Mouse (Mus musculus) neural tube, embryonic 11.5 days (tissue): ENCODE data around the gene Ap1m2. TPM values are rescaled to one million over a fixed set of nuclear protein-coding genes. Genes with fewer than 3 reads are reported as not detected.

Source experiments
- ATAC-seq: fragments of 200-750 bp; cut with Nextera tagmentation; 2 replicates; pipeline ENCODE4 v1.8.0; 2017; ENCODE audit warnings: moderate number of reproducible peaks, mild to moderate bottlenecking, moderate TSS enrichment, moderate library complexity; ENCODE audit not compliant: insufficient read depth, low FRiP score, low TSS enrichment
- DNase-seq: peaks from one replicate; pipeline ENCODE4 v3.0.0-alpha.2; 2015; ENCODE audit warnings: low spot score
- H3K27ac ChIP-seq: fragments of 300-500 bp; sonication (generic); 2 replicates; pipeline ENCODE4 v1.5.1; 2014; ENCODE audit warnings: low read depth, mild to moderate bottlenecking, low read length
- H3K27me3 ChIP-seq: fragments of 300-500 bp; sonication (generic); 2 replicates; pipeline ENCODE4 v1.6.1; 2014; ENCODE audit warnings: mild to moderate bottlenecking, low read length, mixed read lengths; ENCODE audit not compliant: control insufficient read depth, insufficient read depth
- H3K36me3 ChIP-seq: fragments of 300-500 bp; sonication (generic); 2 replicates; pipeline ENCODE4 v1.6.1; 2014; ENCODE audit warnings: mild to moderate bottlenecking, low read length, moderate library complexity, mixed read lengths; ENCODE audit not compliant: control insufficient read depth, insufficient read depth
- H3K4me1 ChIP-seq: fragments of 300-500 bp; sonication (generic); 2 replicates; pipeline ENCODE4 v1.6.1; 2014; ENCODE audit warnings: low read length, mixed read lengths; ENCODE audit not compliant: control insufficient read depth, insufficient read depth
- H3K4me2 ChIP-seq: fragments of 300-500 bp; sonication (generic); 2 replicates; pipeline ENCODE4 v1.6.1; 2014; ENCODE audit warnings: low read depth, mild to moderate bottlenecking, moderate library complexity
- H3K4me3 ChIP-seq: fragments of 300-500 bp; sonication (generic); 2 replicates; pipeline ENCODE4 v1.5.1; 2014; ENCODE audit warnings: low read depth, low read length
- H3K9ac ChIP-seq: fragments of 300-500 bp; sonication (generic); 2 replicates; pipeline ENCODE4 v1.6.1; 2014; ENCODE audit warnings: mild to moderate bottlenecking, low read length
- H3K9me3 ChIP-seq: fragments of 300-500 bp; sonication (generic); 2 replicates; pipeline ENCODE4 v1.6.1; 2016; ENCODE audit warnings: low read length; ENCODE audit not compliant: control insufficient read depth
- WGBS: fragments of 180-500 bp; shearing (Covaris S2); extraction: QIAGEN DNeasy Blood & Tissue Kit; methylation state at CpG from one replicate; pipeline ENCODE4 v1.1.7; 2014; 5-methylcytosine and 5-hydroxymethylcytosine counted together
- polyA plus RNA-seq: library from polyadenylated mRNA; unstranded; fragments of >200 nt; fragmentation: Nextera tagmentation; extraction: Ambion mirVana; gene quantifications from 2 replicates; pipeline ENCODE4 v1.2.1, GENCODE M21; 2014

Ap1m2 gene
- polyA plus RNA-seq = 2.0 and 2.7 TPM in 2 replicates

- no peak within 1 kb of the TSS for H3K9ac ChIP-seq
- H3K4me3 ChIP-seq = peak within 1 kb of the TSS; percentile 4; the same call in 1 of the 2 replicates
- no peaks in the 10 kb centered on the region for H3K4me1 ChIP-seq
- no peaks in the 10 kb centered on the region for H3K9me3 ChIP-seq
- no peak within 1 kb of the TSS for H3K27ac ChIP-seq
- H3K27me3 ChIP-seq = peaks cover 14% of the 10 kb centered on the region
- ATAC-seq = no peak
- no peak within 1 kb of the TSS for H3K4me2 ChIP-seq
- no peaks in the 10 kb centered on the region for H3K36me3 ChIP-seq
- 9% methylated on average over 32 of the region's 35 CpGs for WGBS
- DNase-seq = no peak
Observed at GRCm38 (mm10) chr9:21312134-21312533, at the start of gene Ap1m2. Ap1m2 (minus strand) TSS chr9:21312337.

GRCm38 (mm10) chr9:21356981-21357718 lies 45.0 kb upstream of the Ap1m2 start:
- Histone ChIP-seq H3K36me3 (no peaks in the 10 kb centered on the region), H3K4me2 (no peak overlapping the region), H3K4me3 (no peak overlapping the region), H3K27me3 (no peaks in the 10 kb centered on the region), H3K27ac (no peak overlapping the region), H3K4me1 (no peaks in the 10 kb centered on the region), H3K9me3 (no peaks in the 10 kb centered on the region), H3K9ac (no peak overlapping the region)
- 6% methylated on average over 1 of the region's 1 CpGs for WGBS
- ATAC-seq (no peak; the same call in 1 of the 2 replicates), DNase-seq (peak; percentile 59)

- Histone ChIP-seq H3K4me2 (no peak overlapping the region), H3K36me3 (peaks cover 3% of the 10 kb centered on the region; the same call in 1 of the 2 replicates), H3K4me3 (no peak overlapping the region), H3K27ac (no peak overlapping the region), H3K9ac (no peak overlapping the region), H3K4me1 (no peaks in the 10 kb centered on the region), H3K9me3 (no peaks in the 10 kb centered on the region), H3K27me3 (no peaks in the 10 kb centered on the region)
- no peak for ATAC-seq
- DNase-seq = no peak
- 90% methylated on average over 6 of the region's 6 CpGs for WGBS
Observed at GRCm38 (mm10) chr9:21354796-21355195, 42.7 kb upstream of the Ap1m2 start.

- Histone ChIP-seq H3K36me3 (peaks cover 3% of the 10 kb centered on the region; the same call in 1 of the 2 replicates), H3K9me3 (no peaks in the 10 kb centered on the region), H3K4me2 (no peak overlapping the region), H3K4me3 (no peak overlapping the region), H3K9ac (no peak overlapping the region), H3K4me1 (no peaks in the 10 kb centered on the region), H3K27me3 (no peaks in the 10 kb centered on the region), H3K27ac (no peak overlapping the region)
- WGBS = 57% methylated on average over 2 of the region's 2 CpGs
- no peak for ATAC-seq
- DNase-seq = no peak
Observed at GRCm38 (mm10) chr9:21353373-21353686, 41.2 kb upstream of the Ap1m2 start.

- no peaks in the 10 kb centered on the region for H3K4me1 ChIP-seq
- H3K4me3 ChIP-seq = no peak overlapping the region
- 33% methylated on average over 20 of the region's 20 CpGs for WGBS
- DNase-seq (no peak), ATAC-seq (no peak)
- no peak overlapping the region for H3K27ac ChIP-seq
- no peaks in the 10 kb centered on the region for H3K9me3 ChIP-seq
- H3K36me3 ChIP-seq = peaks cover 7% of the 10 kb centered on the region; the same call in 1 of the 2 replicates
- no peak overlapping the region for H3K4me2 ChIP-seq
- H3K27me3 ChIP-seq = no peaks in the 10 kb centered on the region
- no peak overlapping the region for H3K9ac ChIP-seq
Observed at GRCm38 (mm10) chr9:21352463-21353372, 40.6 kb upstream of the Ap1m2 start.

- DNase-seq (no peak), ATAC-seq (no peak)
- WGBS = 93% methylated on average over 4 of the region's 4 CpGs
- no peak overlapping the region for H3K9ac ChIP-seq
- peaks cover 8% of the 10 kb centered on the region for H3K36me3 ChIP-seq
- H3K4me3 ChIP-seq = no peak overlapping the region
- no peaks in the 10 kb centered on the region for H3K9me3 ChIP-seq
- H3K4me1 ChIP-seq = no peaks in the 10 kb centered on the region
- no peaks in the 10 kb centered on the region for H3K27me3 ChIP-seq
- H3K4me2 ChIP-seq = no peak overlapping the region
- no peak overlapping the region for H3K27ac ChIP-seq
Observed at GRCm38 (mm10) chr9:21351702-21352377, 39.7 kb upstream of the Ap1m2 start.

- Histone ChIP-seq H3K4me1 (no peaks in the 10 kb centered on the region), H3K4me2 (no peak overlapping the region), H3K9me3 (no peaks in the 10 kb centered on the region), H3K36me3 (peaks cover 11% of the 10 kb centered on the region), H3K27ac (no peak overlapping the region), H3K9ac (no peak overlapping the region), H3K4me3 (no peak overlapping the region), H3K27me3 (no peaks in the 10 kb centered on the region)
- no peak for DNase-seq
- ATAC-seq = no peak
- WGBS = 89% methylated on average over 7 of the region's 7 CpGs
Observed at GRCm38 (mm10) chr9:21351178-21351577, 39.0 kb upstream of the Ap1m2 start.

GRCm38 (mm10) chr9:21348152-21348551 lies 36.0 kb upstream of the Ap1m2 start:
- Histone ChIP-seq H3K36me3 (peaks cover 15% of the 10 kb centered on the region), H3K4me3 (no peak overlapping the region), H3K27me3 (no peaks in the 10 kb centered on the region), H3K4me2 (no peak overlapping the region), H3K9me3 (no peaks in the 10 kb centered on the region), H3K4me1 (no peaks in the 10 kb centered on the region), H3K9ac (no peak overlapping the region), H3K27ac (no peak overlapping the region)
- no peak for ATAC-seq
- no peak for DNase-seq
- WGBS = 83% methylated on average over 3 of the region's 3 CpGs
